Mouse (Mus musculus) midbrain, embryonic 13.5 days (tissue): Measurements from ENCODE around the gene Ccdc172. TPM values are rescaled to one million over a fixed set of nuclear protein-coding genes. Genes with fewer than 3 reads are reported as not detected.

Source experiments
- ATAC-seq: fragments of 200-750 bp; cut with Nextera tagmentation; 2 replicates; pipeline ENCODE4 v1.8.0; 2017; ENCODE audit warnings: mild to moderate bottlenecking, moderate TSS enrichment, moderate library complexity
- H3K27ac ChIP-seq: fragments of 300-500 bp; sonication (generic); 2 replicates; pipeline ENCODE4 v1.5.1; 2015; ENCODE audit warnings: inconsistent platforms, mild to moderate bottlenecking, moderate library complexity
- H3K27me3 ChIP-seq: fragments of 300-500 bp; sonication (generic); 2 replicates; pipeline ENCODE4 v1.6.1; 2015; ENCODE audit warnings: mild to moderate bottlenecking, inconsistent platforms
- H3K36me3 ChIP-seq: fragments of 300-500 bp; sonication (generic); 2 replicates; pipeline ENCODE4 v1.6.1; 2015; ENCODE audit warnings: mild to moderate bottlenecking, inconsistent platforms
- H3K4me1 ChIP-seq: fragments of 300-500 bp; sonication (generic); replicated peaks from 2 replicates; pipeline ENCODE4 v1.6.1; 2015; ENCODE audit warnings: inconsistent platforms
- H3K4me2 ChIP-seq: fragments of 300-500 bp; sonication (generic); replicated peaks from 2 replicates; pipeline ENCODE4 v1.6.1; 2015; ENCODE audit warnings: moderate library complexity, mild to moderate bottlenecking, inconsistent platforms
- H3K4me3 ChIP-seq: fragments of 300-500 bp; sonication (generic); replicated peaks from 2 replicates; pipeline ENCODE4 v1.5.1; 2015; ENCODE audit warnings: mild to moderate bottlenecking, inconsistent platforms
- H3K9ac ChIP-seq: fragments of 300-500 bp; sonication (generic); replicated peaks from 2 replicates; pipeline ENCODE4 v1.6.1; 2015; ENCODE audit warnings: mild to moderate bottlenecking, inconsistent platforms
- H3K9me3 ChIP-seq: fragments of 300-500 bp; sonication (generic); 2 replicates; pipeline ENCODE4 v1.6.1; 2016; ENCODE audit warnings: mild to moderate bottlenecking, inconsistent platforms
- WGBS: fragments of 180-500 bp; shearing (Covaris S2); methylation state at CpG from one replicate; pipeline ENCODE4 v1.1.7; 2015; 5-methylcytosine and 5-hydroxymethylcytosine counted together
- polyA plus RNA-seq: library from polyadenylated mRNA; unstranded; fragments of >200 nt; fragmentation: Nextera tagmentation; extraction: Ambion mirVana; gene quantifications from 2 replicates; pipeline ENCODE4 v1.2.1, GENCODE M21; 2015

Ccdc172 gene
- polyA plus RNA-seq, result not detected in 2 replicates

DNA sequence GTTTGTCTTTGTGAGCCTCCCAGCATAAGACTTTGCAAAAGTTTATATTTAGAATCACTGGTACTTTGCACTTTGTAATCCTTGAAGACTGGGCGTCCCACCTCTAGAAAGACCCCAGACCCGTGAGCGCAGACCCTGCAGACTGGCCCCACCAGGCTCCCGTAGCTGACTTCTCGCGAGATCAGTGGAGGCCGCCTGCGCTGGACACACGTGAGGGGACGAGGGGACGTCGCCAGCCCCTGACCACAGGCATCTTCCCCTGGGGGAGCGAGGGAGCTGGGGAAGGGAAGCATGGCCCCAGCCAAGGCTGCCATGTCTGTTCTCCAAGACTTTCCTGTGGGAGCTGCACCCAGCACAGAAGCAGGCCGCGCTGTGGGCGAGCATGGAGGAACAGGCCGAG, at the start of gene Ccdc172:
Gene Ccdc172 (plus strand): TSS at position 176 of the 400 bp plus-strand sequence.
- H3K36me3 ChIP-seq, result no peaks in the 10 kb centered on the region
- WGBS, result 89% methylated on average over 17 of the region's 17 CpGs
- no peaks in the 10 kb centered on the region for H3K4me1 ChIP-seq
- H3K27ac ChIP-seq, result no peak within 1 kb of the TSS
- no peak within 1 kb of the TSS for H3K4me2 ChIP-seq
- ATAC-seq, result no peak
- no peaks in the 10 kb centered on the region for H3K9me3 ChIP-seq
- no peak within 1 kb of the TSS for H3K9ac ChIP-seq
- no peak within 1 kb of the TSS for H3K4me3 ChIP-seq
- H3K27me3 ChIP-seq, result no peaks in the 10 kb centered on the region

DNA sequence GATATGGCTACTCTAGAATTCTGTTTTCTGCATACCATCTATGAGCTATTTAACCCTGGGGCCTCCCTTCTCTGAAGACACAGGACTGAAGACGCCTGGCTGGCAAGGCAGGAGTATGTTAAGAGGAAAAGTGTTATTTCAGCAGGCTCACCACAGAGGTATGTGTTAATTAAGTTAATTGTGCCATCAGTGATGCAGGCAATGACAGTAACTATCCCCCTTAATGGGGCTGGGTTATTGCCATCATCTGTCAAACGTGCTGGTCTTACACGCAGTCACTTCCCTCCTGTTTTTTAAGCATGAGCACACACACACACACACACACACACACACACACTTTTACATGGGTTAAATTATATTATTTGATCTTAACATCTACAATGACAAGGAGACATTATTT, 48.0 kb upstream of the Ccdc172 start:
- no peak for ATAC-seq
- Histone ChIP-seq H3K4me2 (no peak overlapping the region), H3K4me3 (no peak overlapping the region), H3K27ac (no peak overlapping the region), H3K9me3 (peaks cover 4% of the 10 kb centered on the region; the same call in 1 of the 2 replicates), H3K36me3 (no peaks in the 10 kb centered on the region), H3K4me1 (peaks cover 14% of the 10 kb centered on the region), H3K27me3 (peaks cover 4% of the 10 kb centered on the region; the same call in 1 of the 2 replicates), H3K9ac (no peak overlapping the region)
- WGBS, result 77% methylated on average over 3 of the region's 3 CpGs

DNA sequence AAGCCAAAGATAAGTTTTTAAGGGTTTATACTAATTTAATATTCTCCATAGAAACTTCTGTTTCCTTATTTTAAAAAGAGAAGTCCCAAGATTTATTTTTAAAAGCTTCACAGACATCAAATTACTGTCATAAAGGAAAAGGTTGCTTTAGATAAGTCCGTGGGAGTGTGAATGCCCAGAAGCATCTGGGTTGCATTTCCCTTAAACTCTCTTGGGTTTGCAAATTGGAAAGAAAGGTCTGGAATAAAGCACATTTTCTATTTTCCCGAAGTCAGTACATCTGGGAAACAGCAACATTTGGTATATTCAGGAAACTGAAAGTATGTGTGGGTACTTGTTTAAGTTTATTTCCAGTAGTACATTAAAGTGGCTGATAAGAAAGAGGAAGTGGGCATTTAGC, 43.5 kb upstream of the Ccdc172 start:
- no peak for ATAC-seq
- Histone ChIP-seq H3K36me3 (no peaks in the 10 kb centered on the region), H3K27ac (no peak overlapping the region), H3K9ac (no peak overlapping the region), H3K4me3 (no peak overlapping the region), H3K27me3 (no peaks in the 10 kb centered on the region), H3K9me3 (peaks cover 4% of the 10 kb centered on the region; the same call in 1 of the 2 replicates), H3K4me2 (no peak overlapping the region), H3K4me1 (peaks cover 4% of the 10 kb centered on the region)
- WGBS, result 61% methylated on average over 2 of the region's 2 CpGs

DNA sequence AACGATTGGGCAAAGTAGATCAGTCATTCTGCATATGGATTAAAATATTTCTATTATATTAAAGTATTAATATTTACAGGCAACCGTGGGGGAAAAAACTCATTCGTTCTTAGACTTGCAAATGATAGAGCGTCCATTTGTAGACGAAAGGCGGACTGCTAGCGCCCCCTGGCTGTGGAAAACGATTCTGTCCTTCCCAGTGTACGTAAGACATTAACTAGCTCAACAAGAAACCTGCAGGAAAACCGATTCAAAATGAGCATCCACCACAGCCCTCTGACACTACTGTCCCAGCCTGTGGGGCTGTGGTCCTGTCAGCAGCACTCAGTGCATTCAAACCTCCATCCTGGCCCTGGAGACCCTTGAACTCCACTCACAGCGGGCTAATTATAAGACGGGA, 42.4 kb upstream of the Ccdc172 start:
- Histone ChIP-seq H3K9ac (no peak overlapping the region), H3K27me3 (no peaks in the 10 kb centered on the region), H3K27ac (no peak overlapping the region), H3K36me3 (no peaks in the 10 kb centered on the region), H3K9me3 (peaks cover 4% of the 10 kb centered on the region; the same call in 1 of the 2 replicates), H3K4me2 (no peak overlapping the region), H3K4me3 (no peak overlapping the region), H3K4me1 (peaks cover 4% of the 10 kb centered on the region)
- 16% methylated on average over 12 of the region's 12 CpGs for whole genome bisulfite sequencing
- peak; percentile 79; the same call in 1 of the 2 replicates for ATAC-seq

DNA sequence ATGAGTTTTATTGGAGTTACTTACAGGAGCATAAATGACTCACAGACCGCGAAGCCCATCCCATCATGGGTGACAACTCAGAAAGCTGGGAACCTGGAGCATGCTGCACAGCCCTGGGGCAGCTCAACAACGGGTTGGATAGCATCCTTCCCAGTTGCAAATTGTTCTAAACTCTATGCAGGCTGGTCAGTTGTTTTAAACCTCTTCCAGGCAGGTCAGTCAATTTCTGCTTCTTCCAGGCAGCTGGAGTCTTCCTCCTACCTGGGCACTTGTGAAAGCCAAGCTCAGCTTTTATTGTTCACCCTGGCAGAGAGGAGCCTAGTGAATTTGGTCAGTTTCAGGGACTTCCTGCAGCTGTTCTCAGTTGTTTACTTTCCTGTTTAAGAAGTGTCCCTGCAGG, 37.5 kb upstream of the Ccdc172 start:
- Histone ChIP-seq H3K27me3 (no peaks in the 10 kb centered on the region), H3K9me3 (peaks cover 3% of the 10 kb centered on the region; the same call in 1 of the 2 replicates), H3K36me3 (no peaks in the 10 kb centered on the region), H3K4me1 (no peaks in the 10 kb centered on the region), H3K9ac (no peak overlapping the region), H3K27ac (no peak overlapping the region), H3K4me3 (no peak overlapping the region), H3K4me2 (no peak overlapping the region)
- WGBS, result 92% methylated on average over 3 of the region's 3 CpGs
- ATAC-seq, result no peak

DNA sequence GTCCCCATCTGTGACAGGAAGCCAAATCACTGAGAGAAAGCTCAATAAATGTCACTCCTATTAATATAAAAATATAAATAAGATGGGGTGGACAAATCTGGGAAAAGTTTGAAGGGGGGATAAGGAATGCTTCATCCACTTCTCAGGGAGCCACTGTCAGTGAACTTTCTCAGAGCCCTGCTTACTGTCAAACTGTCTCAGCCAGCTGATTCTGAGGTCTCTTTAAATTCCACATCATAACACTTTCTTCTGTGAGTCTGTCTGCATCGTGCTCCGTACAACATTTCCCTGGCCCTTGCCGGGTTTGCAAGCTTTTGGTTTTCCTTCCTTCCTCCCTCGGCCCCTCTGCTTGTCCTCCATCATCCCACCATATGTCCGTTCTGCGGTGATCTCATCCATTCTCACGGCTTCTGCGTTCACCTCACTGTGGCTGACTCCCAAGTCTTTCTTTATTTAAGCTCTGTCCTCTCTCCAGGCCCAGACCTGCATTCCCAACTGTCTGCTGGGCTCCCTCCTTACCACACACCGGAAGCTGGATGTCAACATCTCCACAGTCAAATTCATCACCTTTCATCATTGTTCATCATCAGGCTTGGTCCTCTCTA, 29.3 kb upstream of the Ccdc172 start:
- 87% methylated on average over 9 of the region's 9 CpGs for WGBS
- Histone ChIP-seq H3K9ac (no peak overlapping the region), H3K4me2 (no peak overlapping the region), H3K4me3 (no peak overlapping the region), H3K9me3 (peaks cover 9% of the 10 kb centered on the region; the same call in 1 of the 2 replicates), H3K36me3 (no peaks in the 10 kb centered on the region), H3K27ac (no peak overlapping the region), H3K27me3 (no peaks in the 10 kb centered on the region), H3K4me1 (no peaks in the 10 kb centered on the region)
- no peak for ATAC-seq

DNA sequence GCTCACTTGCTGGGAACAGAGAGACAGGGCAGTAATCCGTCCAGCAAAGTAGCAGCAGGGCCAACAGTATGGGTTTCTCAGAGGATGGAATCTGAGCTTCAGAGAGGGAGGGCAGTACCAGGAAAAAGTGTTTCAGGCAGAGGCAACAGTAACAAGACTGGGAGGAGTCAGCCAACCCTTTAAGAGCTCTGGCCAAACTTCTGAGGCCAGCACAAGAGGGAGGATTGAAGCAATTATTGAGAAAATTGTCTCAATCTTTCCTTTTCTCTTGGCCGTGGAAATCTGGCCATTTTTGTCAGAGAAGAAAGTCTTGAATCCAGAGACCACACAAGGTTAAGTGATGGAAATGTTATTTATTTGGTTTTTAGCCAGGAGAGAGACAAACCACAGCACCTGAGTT, 25.1 kb upstream of the Ccdc172 start:
- no peak overlapping the region for H3K4me2 ChIP-seq

DNA sequence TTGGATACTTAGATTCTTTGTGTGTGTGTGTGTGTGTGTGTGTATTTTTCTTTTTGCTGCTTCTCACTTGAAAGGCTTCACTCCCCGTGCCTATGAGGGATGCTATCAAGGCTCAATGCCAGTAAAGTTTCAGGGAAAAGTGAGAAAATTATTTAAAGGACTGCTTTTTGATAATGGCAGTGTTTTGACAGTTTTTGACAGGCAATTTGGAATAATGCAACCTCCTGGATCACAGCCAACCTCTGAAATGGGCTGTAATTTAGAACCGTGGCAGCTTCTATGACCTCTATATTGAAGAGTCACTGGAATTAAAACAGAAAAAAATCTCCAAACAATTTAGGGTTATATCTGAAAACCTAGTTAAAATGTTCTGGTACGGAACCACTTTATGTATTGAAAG, 14.7 kb upstream of the Ccdc172 start:
- no peak overlapping the region for H3K27ac ChIP-seq
- H3K36me3 ChIP-seq, result no peaks in the 10 kb centered on the region
- no peaks in the 10 kb centered on the region for H3K4me1 ChIP-seq
- H3K4me2 ChIP-seq, result no peak overlapping the region
- no peaks in the 10 kb centered on the region for H3K9me3 ChIP-seq
- 63% methylated on average over 3 of the region's 3 CpGs for WGBS
- H3K9ac ChIP-seq, result no peak overlapping the region
- ATAC-seq, result no peak
- no peak overlapping the region for H3K4me3 ChIP-seq
- H3K27me3 ChIP-seq, result no peaks in the 10 kb centered on the region

More for the DNA sequence above, 25.1 kb upstream of the Ccdc172 start:
- WGBS, result 63% methylated on average over 2 of the region's 2 CpGs
- Histone ChIP-seq H3K36me3 (no peaks in the 10 kb centered on the region), H3K27ac (no peak overlapping the region), H3K4me3 (no peak overlapping the region), H3K9me3 (no peaks in the 10 kb centered on the region), H3K9ac (no peak overlapping the region), H3K4me1 (no peaks in the 10 kb centered on the region), H3K27me3 (no peaks in the 10 kb centered on the region)
- no peak for ATAC-seq

DNA sequence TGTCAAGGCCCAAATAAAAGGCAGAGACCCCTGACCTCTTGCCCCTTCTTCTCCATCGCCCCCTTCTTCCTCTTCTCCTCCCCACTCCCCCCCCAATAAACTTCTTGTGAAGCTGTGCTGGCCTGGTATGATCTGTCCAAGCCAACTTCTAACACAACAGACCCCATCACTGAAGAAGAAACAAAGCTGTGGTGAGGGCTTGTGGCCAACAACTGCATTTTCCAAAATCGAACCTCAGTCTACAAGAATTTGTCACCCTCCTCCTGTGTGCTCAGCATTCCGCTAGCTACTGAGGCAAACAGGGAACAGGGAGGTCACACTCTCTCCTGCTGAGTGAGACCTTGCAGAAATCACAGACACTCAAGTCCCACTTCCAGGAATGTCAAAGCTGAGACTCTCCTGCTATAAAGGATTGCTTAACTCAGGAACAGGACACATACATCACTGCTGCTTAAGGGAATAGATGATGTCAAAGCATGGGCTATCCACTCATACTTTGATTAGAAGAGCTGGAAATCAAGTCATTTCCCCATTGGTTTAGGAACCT, 12.3 kb upstream of the Ccdc172 start:
- Histone ChIP-seq H3K4me3 (no peak overlapping the region), H3K27me3 (no peaks in the 10 kb centered on the region), H3K36me3 (no peaks in the 10 kb centered on the region), H3K9ac (no peak overlapping the region), H3K4me2 (no peak overlapping the region), H3K27ac (no peak overlapping the region), H3K9me3 (no peaks in the 10 kb centered on the region), H3K4me1 (no peaks in the 10 kb centered on the region)
- no peak for ATAC-seq
- 61% methylated on average over 3 of the region's 3 CpGs for WGBS

DNA sequence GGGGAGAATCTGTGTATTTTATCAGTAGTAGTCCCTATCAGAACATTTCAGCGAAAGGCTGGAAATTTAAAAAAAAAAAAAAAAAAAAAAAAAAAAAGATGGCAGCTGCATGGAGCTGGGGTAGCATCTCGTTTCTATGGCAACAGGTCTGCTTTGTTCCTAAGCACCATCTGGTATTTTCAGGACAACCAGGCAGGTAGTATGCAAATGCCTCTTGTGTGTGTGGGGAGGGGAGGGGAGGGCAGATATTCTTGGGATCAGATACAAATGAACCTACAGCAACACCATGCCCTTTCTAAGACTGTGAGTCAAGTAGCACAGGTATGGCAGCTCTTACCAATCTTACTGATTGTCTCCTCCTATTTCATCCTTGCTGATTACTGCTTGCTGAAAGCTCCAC, 11.7 kb upstream of the Ccdc172 start:
- Histone ChIP-seq H3K27me3 (no peaks in the 10 kb centered on the region), H3K36me3 (no peaks in the 10 kb centered on the region), H3K4me3 (no peak overlapping the region), H3K27ac (no peak overlapping the region), H3K9ac (no peak overlapping the region), H3K4me2 (no peak overlapping the region), H3K9me3 (no peaks in the 10 kb centered on the region), H3K4me1 (no peaks in the 10 kb centered on the region)
- 84% methylated on average over 2 of the region's 2 CpGs for WGBS
- no peak for ATAC-seq

DNA sequence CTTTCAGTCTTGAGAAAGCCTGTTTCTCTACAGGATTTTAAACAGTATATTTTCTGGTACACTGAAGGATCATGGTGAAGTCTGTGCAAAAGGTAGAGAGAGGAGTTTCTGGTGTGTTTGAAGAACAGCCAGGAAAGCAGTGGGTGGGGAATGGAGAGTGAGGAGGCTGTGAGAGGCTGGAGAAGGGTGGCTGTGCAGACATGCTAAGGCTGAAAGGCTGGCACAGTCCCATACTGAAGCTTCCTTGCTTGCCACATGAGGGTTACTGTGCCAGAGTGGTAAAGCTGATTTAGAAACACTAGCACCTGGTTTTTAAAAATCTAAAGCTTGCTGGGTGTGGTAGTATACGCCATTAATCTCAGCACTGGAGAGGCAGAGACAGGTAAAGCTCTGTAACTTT, 9.9 kb downstream of the Ccdc172 start:
- Histone ChIP-seq H3K36me3 (no peaks in the 10 kb centered on the region), H3K27ac (no peak overlapping the region), H3K4me3 (no peak overlapping the region), H3K27me3 (no peaks in the 10 kb centered on the region), H3K4me2 (no peak overlapping the region), H3K9me3 (no peaks in the 10 kb centered on the region), H3K4me1 (0 out of 2 replicates have a peak, but pooled peaks cover 3% of the 10 kb centered on the region), H3K9ac (no peak overlapping the region)
- WGBS, result 84% methylated on average over 1 of the region's 1 CpGs
- ATAC-seq, result no peak

DNA sequence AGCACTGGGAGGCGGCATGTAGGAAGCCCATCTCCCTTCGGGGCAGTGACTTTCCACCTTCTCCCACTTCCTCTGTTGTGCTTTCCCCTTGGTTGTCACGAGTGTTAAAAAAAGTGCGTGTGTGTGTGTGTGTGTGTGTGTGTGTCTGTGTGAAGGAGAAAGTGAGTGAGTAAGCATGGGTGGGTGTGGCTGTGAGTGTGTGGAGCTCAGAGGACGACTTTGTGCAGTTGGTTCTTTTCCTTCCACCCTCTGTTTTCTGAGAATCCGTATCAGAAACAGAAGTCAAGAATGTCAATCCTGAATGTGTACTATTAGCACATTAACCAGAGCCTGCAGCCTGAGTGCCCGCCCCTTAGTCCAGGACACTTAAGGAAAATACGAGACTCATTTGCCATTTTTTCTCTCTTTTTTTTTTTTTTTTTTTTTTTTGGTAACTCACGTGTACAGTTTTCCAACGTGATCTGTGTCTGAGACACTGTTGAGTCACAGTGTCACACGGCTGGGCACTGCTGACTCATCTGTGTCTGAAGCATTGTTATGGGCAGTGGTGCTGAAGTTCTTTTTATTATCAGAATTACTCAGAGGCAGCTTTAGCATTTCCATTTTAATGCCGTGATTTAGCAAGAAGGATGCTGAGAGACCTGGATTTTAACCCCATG, 12.1 kb downstream of the Ccdc172 start:
- 53% methylated on average over 12 of the region's 12 CpGs for WGBS
- no peak overlapping the region for H3K9ac ChIP-seq
- no peaks in the 10 kb centered on the region for H3K36me3 ChIP-seq
- ATAC-seq, result no peak
- no peaks in the 10 kb centered on the region for H3K9me3 ChIP-seq
- H3K27ac ChIP-seq, result no peak overlapping the region
- H3K4me3 ChIP-seq, result no peak overlapping the region
- no peaks in the 10 kb centered on the region for H3K27me3 ChIP-seq
- 0 out of 2 replicates have a peak overlapping the region, but pooled peaks have one; percentile 6 for H3K4me2 ChIP-seq
- 0 out of 2 replicates have a peak, but pooled peaks cover 3% of the 10 kb centered on the region for H3K4me1 ChIP-seq
